Mouse (Mus musculus) erythroblast, embryonic 14.5 days (primary cell): ENCODE data around the gene Ctrc. TPM values are rescaled to one million over a fixed set of nuclear protein-coding genes. Genes with fewer than 3 reads are reported as not detected.
A peak's percentile ranks its signal among the peaks of the same experiment; 100 is the strongest.

Experiments used
- H3K27me3 ChIP-seq: 2 replicates; pipeline ENCODE4 v1.6.1; 2012; ENCODE audit warnings: inconsistent platforms; ENCODE audit not compliant: control insufficient read depth
- H3K36me3 ChIP-seq: 2 replicates; pipeline ENCODE4 v1.6.1; 2012; ENCODE audit warnings: mild to moderate bottlenecking, inconsistent platforms; ENCODE audit not compliant: control insufficient read depth
- H3K4me1 ChIP-seq: 2 replicates; pipeline ENCODE4 v1.6.1; 2012; ENCODE audit warnings: inconsistent platforms; ENCODE audit not compliant: control insufficient read depth
- H3K4me3 ChIP-seq: replicated peaks from 2 replicates; pipeline ENCODE3; 2012; ENCODE audit warnings: moderate library complexity, mild to moderate bottlenecking, inconsistent platforms
- H3K9me3 ChIP-seq: 2 replicates; pipeline ENCODE4 v1.6.1; 2012; ENCODE audit warnings: low read length, inconsistent platforms, mixed read lengths; ENCODE audit not compliant: control insufficient read depth
- GATA1 ChIP-seq: IDR thresholded peaks from 2 replicates; pipeline ENCODE4 v1.6.1; 2012; ENCODE audit warnings: low read length, inconsistent platforms, mixed read lengths
- TAL1 ChIP-seq: IDR thresholded peaks from 3 replicates; pipeline ENCODE4 v1.6.1; 2012; ENCODE audit warnings: low read length, inconsistent platforms, mixed read lengths
- polyA plus RNA-seq: library from polyadenylated mRNA; stranded (reverse); fragments of >175 nt; gene quantifications from 2 replicates; pipeline ENCODE4 v1.2.3, GENCODE M21; 2012

The Ctrc gene
- polyA plus RNA-seq, 1 experiment: not detected

DNA sequence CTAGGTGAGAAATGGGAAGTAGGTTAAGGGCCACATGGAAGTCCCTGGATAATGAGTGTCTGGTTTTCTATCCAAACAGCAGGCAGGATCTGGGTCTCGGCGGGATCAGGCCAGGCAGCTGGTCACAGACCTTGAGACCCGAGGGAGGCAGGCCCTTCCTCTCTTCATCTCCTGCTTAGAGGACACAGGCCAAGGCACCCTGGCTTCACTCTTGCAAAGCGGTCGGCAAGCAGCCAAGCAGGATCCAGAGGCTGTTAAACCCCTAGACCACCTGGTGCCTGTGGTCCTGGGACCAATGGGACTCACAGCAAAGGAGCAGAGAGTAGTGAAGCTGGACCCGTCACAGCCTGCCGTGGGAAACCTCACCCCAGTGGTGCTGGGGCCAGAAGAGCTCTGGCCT lies 49.8 kb downstream of the Ctrc start:
- Histone ChIP-seq H3K4me1 (peaks cover 52% of the 10 kb centered on the region), H3K27me3 (no peaks in the 10 kb centered on the region), H3K9me3 (peaks cover 3% of the 10 kb centered on the region), H3K4me3 (no peak overlapping the region), H3K36me3 (peaks cover 43% of the 10 kb centered on the region)
- TF ChIP-seq GATA1 (no peak), TAL1 (no peak)

- peaks cover 3% of the 10 kb centered on the region for H3K9me3 ChIP-seq
- peak overlapping the region; percentile 92 for H3K4me3 ChIP-seq
- peaks cover 42% of the 10 kb centered on the region for H3K36me3 ChIP-seq
- H3K27me3 ChIP-seq: no peaks in the 10 kb centered on the region
- no peak for TF ChIP-seq TAL1
- TF ChIP-seq GATA1: no peak
- H3K4me1 ChIP-seq: peaks cover 71% of the 10 kb centered on the region
Measured at GRCm38 (mm10) chr4:141794152-141794535, 52.0 kb downstream of the Ctrc start.

DNA sequence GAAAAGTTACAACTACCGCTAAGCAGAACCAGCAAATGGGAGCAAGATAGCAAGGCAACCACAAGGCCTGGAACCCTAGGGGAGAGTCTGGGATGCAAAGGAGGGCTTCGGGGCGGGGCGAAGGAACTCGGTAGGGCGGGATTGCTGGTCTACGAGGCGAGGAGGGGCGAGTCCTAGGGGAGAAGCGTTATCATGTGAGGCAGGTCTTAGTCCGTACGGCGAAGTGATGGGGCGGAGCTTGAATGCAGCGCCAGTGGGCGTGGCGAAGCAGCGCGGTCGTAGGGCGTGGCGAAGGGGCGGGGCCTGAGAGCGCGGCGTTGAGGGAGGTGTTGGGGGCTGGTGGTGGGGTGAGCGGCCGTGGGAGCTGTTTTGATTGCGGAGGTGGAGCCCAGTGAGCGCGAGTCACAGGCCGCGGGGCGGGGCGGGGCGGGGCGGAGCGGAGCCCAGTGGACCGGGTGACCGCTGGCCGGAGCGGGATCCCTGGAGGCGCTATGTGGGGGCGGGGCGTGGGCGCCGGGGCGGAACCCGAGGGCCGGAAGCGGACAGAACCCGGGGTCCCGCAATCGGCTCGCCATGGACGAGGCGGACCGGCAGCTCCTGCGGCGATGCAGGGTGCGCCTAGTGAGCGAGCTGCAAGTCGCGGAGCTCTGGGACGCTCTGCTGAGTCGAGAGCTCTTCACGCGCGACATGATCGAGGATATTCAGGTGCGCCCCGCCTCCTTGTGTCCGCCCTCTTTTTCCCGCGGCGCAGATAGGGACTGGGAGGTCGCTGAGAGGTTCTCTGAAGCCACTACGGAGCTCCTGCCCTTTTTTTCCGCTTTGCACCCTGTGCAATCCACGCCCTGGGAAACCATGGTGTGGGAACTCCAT lies 52.6 kb downstream of the Ctrc start, which contains the start of gene Casp9:
Casp9 (plus strand) TSS at position 331 of the 870 bp plus-strand sequence.
- H3K4me1 ChIP-seq: peaks cover 75% of the 10 kb centered on the region
- no peaks in the 10 kb centered on the region for H3K27me3 ChIP-seq
- no peak for TF ChIP-seq TAL1
- no peak for TF ChIP-seq GATA1
- peaks cover 39% of the 10 kb centered on the region for H3K36me3 ChIP-seq
- peaks cover 2% of the 10 kb centered on the region; the same call in 1 of the 2 replicates for H3K9me3 ChIP-seq
- peak within 1 kb of the TSS; percentile 92 for H3K4me3 ChIP-seq

DNA sequence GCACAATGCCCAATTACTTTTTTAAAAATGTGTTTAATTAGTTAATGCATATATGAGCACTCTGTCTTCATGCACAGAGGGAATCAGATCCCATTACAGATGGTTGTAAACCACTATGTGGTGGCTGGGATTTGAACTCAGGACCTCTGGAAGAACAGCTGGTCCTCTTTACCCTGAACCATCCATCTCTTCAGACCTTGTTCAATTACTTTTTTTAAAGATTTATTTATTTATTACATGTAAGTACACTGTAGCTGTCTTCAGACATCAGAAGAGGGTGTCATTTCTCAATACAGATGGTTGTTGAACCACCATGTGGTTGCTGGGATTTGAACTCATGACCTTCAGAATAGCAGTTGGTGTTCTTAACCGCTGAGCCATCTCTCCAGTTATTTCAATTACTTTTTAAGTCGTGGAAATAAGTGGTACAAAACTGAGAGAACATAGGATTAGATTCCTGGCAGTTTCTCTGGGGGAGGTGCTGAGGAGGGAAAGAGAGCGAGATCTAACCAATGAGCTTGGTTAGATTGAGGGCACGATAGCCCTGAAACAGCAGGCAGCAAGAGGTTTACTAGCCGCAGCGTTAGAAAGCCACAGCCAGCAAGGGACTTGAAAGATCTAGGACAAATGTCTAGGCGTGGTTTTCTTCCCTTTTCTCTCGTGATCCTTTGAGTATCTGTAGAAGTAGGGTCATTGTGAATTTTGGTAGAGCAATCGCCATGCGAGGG lies 53.4 kb downstream of the Ctrc start:
- Histone ChIP-seq H3K9me3 (no peaks in the 10 kb centered on the region), H3K27me3 (no peaks in the 10 kb centered on the region), H3K36me3 (peaks cover 39% of the 10 kb centered on the region), H3K4me3 (peak overlapping the region; percentile 92), H3K4me1 (peaks cover 77% of the 10 kb centered on the region)
- no peak for TF ChIP-seq TAL1
- peak; percentile 76 for TF ChIP-seq GATA1

GRCm38 (mm10) chr4:141791951-141792350 lies 54.2 kb downstream of the Ctrc start:
- Histone ChIP-seq H3K9me3 (no peaks in the 10 kb centered on the region), H3K36me3 (peaks cover 39% of the 10 kb centered on the region), H3K4me3 (no peak overlapping the region), H3K4me1 (peaks cover 73% of the 10 kb centered on the region), H3K27me3 (no peaks in the 10 kb centered on the region)
- no peak for TF ChIP-seq GATA1
- no peak for TF ChIP-seq TAL1

DNA sequence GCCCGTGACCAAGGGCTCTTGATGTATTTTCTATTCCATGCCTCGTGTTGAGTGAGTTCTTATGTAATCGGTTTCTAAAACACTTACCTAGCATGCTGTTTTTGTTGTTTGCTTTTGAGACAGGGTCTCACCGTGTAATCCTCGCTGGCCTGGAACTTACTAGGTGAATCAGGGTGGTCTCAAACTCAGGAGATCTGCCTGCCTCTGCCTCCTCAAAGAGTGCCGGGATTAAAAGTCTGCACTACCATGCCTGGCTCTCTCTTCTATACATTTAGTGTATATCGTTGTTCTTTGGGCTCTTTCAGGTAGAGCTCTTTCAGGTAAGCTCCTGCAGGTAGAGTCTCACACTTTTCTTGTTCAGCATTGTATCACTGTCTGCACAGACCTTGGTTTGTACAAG lies 54.7 kb downstream of the Ctrc start:
- no peaks in the 10 kb centered on the region for H3K27me3 ChIP-seq
- no peaks in the 10 kb centered on the region for H3K9me3 ChIP-seq
- H3K4me3 ChIP-seq: peak overlapping the region; percentile 76
- H3K36me3 ChIP-seq: peaks cover 39% of the 10 kb centered on the region
- TF ChIP-seq GATA1 (no peak), TAL1 (no peak)
- H3K4me1 ChIP-seq: peaks cover 73% of the 10 kb centered on the region

DNA sequence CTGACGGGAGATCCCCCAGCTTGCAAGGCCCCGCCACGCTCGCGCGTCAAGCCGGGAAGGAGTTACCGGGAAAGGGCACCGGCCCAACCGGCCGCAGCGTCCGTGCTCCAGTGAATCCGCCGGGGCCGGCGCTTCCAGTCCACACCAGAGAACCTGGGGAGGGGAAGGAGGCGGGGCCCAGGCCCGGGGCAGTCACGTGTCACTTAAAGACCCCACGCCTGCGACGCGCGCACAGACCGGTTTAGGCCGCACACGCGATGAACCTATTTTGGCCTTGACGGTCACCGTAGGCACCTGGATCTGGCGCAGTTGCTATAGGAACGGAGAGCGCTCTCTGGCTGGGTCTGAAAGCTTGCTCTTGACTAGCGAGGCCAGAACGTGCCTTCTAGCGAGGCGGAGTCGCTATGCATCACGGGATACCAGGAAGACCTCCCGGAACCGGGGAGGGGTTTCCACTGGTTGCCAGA lies 55.6 kb downstream of the Ctrc start, which contains the start of gene Dnajc16:
Dnajc16 (minus strand) TSS at position 408 of the 467 bp plus-strand sequence.
- TF ChIP-seq TAL1 (no peak), GATA1 (no peak)
- no peaks in the 10 kb centered on the region for H3K9me3 ChIP-seq
- no peaks in the 10 kb centered on the region for H3K27me3 ChIP-seq
- peak within 1 kb of the TSS; percentile 76 for H3K4me3 ChIP-seq
- peaks cover 40% of the 10 kb centered on the region for H3K36me3 ChIP-seq
- H3K4me1 ChIP-seq: peaks cover 67% of the 10 kb centered on the region

DNA sequence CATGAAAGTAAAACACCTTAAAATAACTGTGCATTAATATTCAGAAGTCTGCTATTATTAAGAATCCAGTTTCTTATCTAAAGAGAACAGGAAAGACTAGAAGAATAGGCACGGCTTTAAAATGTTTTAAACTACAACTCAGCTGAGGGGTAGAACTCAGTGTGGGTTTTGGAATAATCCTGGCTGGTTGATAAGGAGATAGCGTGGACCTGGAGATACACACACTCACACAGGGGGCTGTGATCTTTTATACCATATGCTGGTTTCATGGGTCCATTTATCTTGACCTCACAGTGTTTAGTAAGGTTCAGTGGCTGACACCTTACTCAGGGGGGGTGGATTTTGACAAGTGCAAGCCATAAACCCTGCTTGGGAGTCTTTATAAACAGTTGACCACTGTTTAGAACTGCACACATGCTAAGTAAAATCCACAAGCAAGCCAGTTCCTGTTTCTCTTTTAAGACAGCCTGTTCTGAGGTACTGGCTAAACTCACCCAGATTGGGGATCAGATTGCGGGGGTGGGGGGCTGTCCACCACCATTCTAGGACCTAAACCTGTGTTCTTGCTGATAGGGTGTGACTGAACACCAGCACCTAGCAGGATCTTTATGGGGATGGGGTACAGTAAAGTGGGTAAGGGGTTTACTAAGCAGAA lies 56.5 kb downstream of the Ctrc start:
- Histone ChIP-seq H3K4me1 (peaks cover 58% of the 10 kb centered on the region), H3K36me3 (peaks cover 41% of the 10 kb centered on the region), H3K27me3 (no peaks in the 10 kb centered on the region), H3K9me3 (no peaks in the 10 kb centered on the region), H3K4me3 (peak overlapping the region; percentile 76)
- no peak for TF ChIP-seq GATA1
